Mouse (Mus musculus): Measurements from ENCODE around the gene Atxn7l1.

GRCm38 (mm10) chr12:33149544-33150190 is 2.2 kb downstream of the Atxn7l1 start:
- TF ChIP-seq POLR2A (IDR thresholded peaks at IDR 0.05; ENCODE audit: control insufficient read depth, extremely low read depth, insufficient read depth, low read length, poor library complexity) = no peak
- no peak for TF ChIP-seq CTCF (IDR thresholded peaks at IDR 0.05; ENCODE audit: borderline replicate concordance, control insufficient read depth, extremely low read depth, insufficient read depth, low read length, poor library complexity)
